Mouse (Mus musculus) retina, embryonic 14.5 days (tissue): ENCODE measurements around the gene Il15ra.

Source experiments
- DNase-seq: peaks from one replicate; pipeline ENCODE4 v3.0.0-alpha.2; 2015; ENCODE audit warnings: low spot score

The Il15ra gene

GRCm38 (mm10) chr2:11710101-11710500, 5.0 kb downstream of the Il15ra start:
- peak; percentile 51 for DNase-seq

GRCm38 (mm10) chr2:11712483-11712990, 7.4 kb downstream of the Il15ra start:
- DNase-seq = no peak

GRCm38 (mm10) chr2:11713021-11713420, 7.9 kb downstream of the Il15ra start:
- no peak for DNase-seq

- DNase-seq = no peak
These were observed 9.4 kb downstream of the Il15ra start for GRCm38 (mm10) chr2:11714535-11714934.

GRCm38 (mm10) chr2:11718573-11718972, 13.5 kb downstream of the Il15ra start:
- no peak for DNase-seq

GRCm38 (mm10) chr2:11722564-11722963, 17.5 kb downstream of the Il15ra start:
- DNase-seq = no peak

- no peak for DNase-seq
These were observed 22.5 kb downstream of the Il15ra start for GRCm38 (mm10) chr2:11727574-11727973.

- no peak for DNase-seq
These were observed 24.0 kb downstream of the Il15ra start for GRCm38 (mm10) chr2:11729091-11729490.

- DNase-seq = no peak
These were observed 27.9 kb downstream of the Il15ra start for GRCm38 (mm10) chr2:11732978-11733377.

GRCm38 (mm10) chr2:11735853-11736252, 30.8 kb downstream of the Il15ra start:
- no peak for DNase-seq

- DNase-seq = no peak
These were observed 33.7 kb downstream of the Il15ra start for GRCm38 (mm10) chr2:11738794-11739193.

- DNase-seq = no peak
These were observed 34.5 kb downstream of the Il15ra start for GRCm38 (mm10) chr2:11739516-11740051.

- DNase-seq = no peak
These were observed 57.5 kb downstream of the Il15ra start for GRCm38 (mm10) chr2:11762541-11762940.

- DNase-seq = no peak
These were observed 60.6 kb downstream of the Il15ra start for GRCm38 (mm10) chr2:11765694-11766093.

GRCm38 (mm10) chr2:11766485-11767160, 61.5 kb downstream of the Il15ra start:
- no peak for DNase-seq

- DNase-seq = no peak
These were observed 62.1 kb downstream of the Il15ra start for GRCm38 (mm10) chr2:11767161-11767545.

- no peak for DNase-seq
These were observed 66.6 kb downstream of the Il15ra start for GRCm38 (mm10) chr2:11771701-11772100.

GRCm38 (mm10) chr2:11772401-11772800, 67.3 kb downstream of the Il15ra start:
- DNase-seq = no peak

- no peak for DNase-seq
These were observed 69.3 kb downstream of the Il15ra start for GRCm38 (mm10) chr2:11774426-11774825.

- peak; percentile 53 for DNase-seq
These were observed 70.0 kb downstream of the Il15ra start for GRCm38 (mm10) chr2:11775121-11775520.

- no peak for DNase-seq
These were observed 71.3 kb downstream of the Il15ra start for GRCm38 (mm10) chr2:11776415-11776814.

GRCm38 (mm10) chr2:11777091-11778068, 72.3 kb downstream of the Il15ra start, which contains the start of the genes Fbh1 and Ankrd16:
Fbh1 (minus strand) TSS chr2:11777582.
Ankrd16 (plus strand) TSS chr2:11777876.
- DNase-seq = peak; percentile 100
